Mouse (Mus musculus) ovary, postnatal 10 days (tissue): ENCODE measurements around the gene St3gal5.
"Not testable (repeated sequence)": the region's sequence is repeated elsewhere in the genome, so short reads cannot be mapped to it uniquely, and the experiment has no call there.

Experiments
- DNase-seq: peaks from one replicate; pipeline ENCODE4 v3.0.0; 2022; ENCODE audit warnings: low spot score

St3gal5 gene

GRCm38 (mm10) chr6:72132671-72133214 lies 35.4 kb downstream of the St3gal5 start:
- DNase-seq, result no peak

- no peak for DNase-seq
Observed at GRCm38 (mm10) chr6:72134850-72135515, 37.6 kb downstream of the St3gal5 start.

- DNase-seq, result no peak
Observed at GRCm38 (mm10) chr6:72136016-72136415, 38.6 kb downstream of the St3gal5 start.

- DNase-seq, result no peak
Observed at GRCm38 (mm10) chr6:72136543-72136942, 39.2 kb downstream of the St3gal5 start.

GRCm38 (mm10) chr6:72139508-72140193 lies 42.3 kb downstream of the St3gal5 start:
- DNase-seq, result no peak

GRCm38 (mm10) chr6:72140371-72140770 lies 43.0 kb downstream of the St3gal5 start:
- DNase-seq, result no peak

- DNase-seq, result no peak
Observed at GRCm38 (mm10) chr6:72141191-72141590, 43.8 kb downstream of the St3gal5 start.

GRCm38 (mm10) chr6:72142561-72142960 lies 45.2 kb downstream of the St3gal5 start:
- DNase-seq, result no peak

- DNase-seq, result no peak
Observed at GRCm38 (mm10) chr6:72144353-72144752, 47.0 kb downstream of the St3gal5 start.

- no peak for DNase-seq
Observed at GRCm38 (mm10) chr6:72146803-72147202, 49.4 kb downstream of the St3gal5 start.

- no peak for DNase-seq
Observed at GRCm38 (mm10) chr6:72148721-72149120, 51.3 kb downstream of the St3gal5 start.

GRCm38 (mm10) chr6:72149797-72150196 lies 52.4 kb downstream of the St3gal5 start:
- DNase-seq, result no peak

GRCm38 (mm10) chr6:72152707-72153106 lies 55.3 kb downstream of the St3gal5 start:
- DNase-seq, result no peak

- DNase-seq, result no peak
Observed at GRCm38 (mm10) chr6:72153455-72153854, 56.1 kb downstream of the St3gal5 start.

- DNase-seq, result not testable (repeated sequence)
Observed at GRCm38 (mm10) chr6:72154008-72154407, 56.6 kb downstream of the St3gal5 start.

- no peak for DNase-seq
Observed at GRCm38 (mm10) chr6:72154938-72155531, 57.6 kb downstream of the St3gal5 start.

GRCm38 (mm10) chr6:72155649-72156048 lies 58.3 kb downstream of the St3gal5 start:
- no peak for DNase-seq

- no peak for DNase-seq
Observed at GRCm38 (mm10) chr6:72158966-72159764, 61.8 kb downstream of the St3gal5 start.

GRCm38 (mm10) chr6:72159861-72160395 lies 62.5 kb downstream of the St3gal5 start:
- DNase-seq, result no peak

- no peak for DNase-seq
Observed at GRCm38 (mm10) chr6:72160991-72161390, 63.6 kb downstream of the St3gal5 start.

- no peak for DNase-seq
Observed at GRCm38 (mm10) chr6:72161751-72162150, 64.4 kb downstream of the St3gal5 start.
